Mouse (Mus musculus): ENCODE data around the gene Slc34a2. TPM values are rescaled to one million over a fixed set of nuclear protein-coding genes. Genes with fewer than 3 reads are reported as not detected.

Slc34a2 gene
- polyA plus RNA-seq, 1 experiment from 2014 or later = 3.9 TPM

DNA sequence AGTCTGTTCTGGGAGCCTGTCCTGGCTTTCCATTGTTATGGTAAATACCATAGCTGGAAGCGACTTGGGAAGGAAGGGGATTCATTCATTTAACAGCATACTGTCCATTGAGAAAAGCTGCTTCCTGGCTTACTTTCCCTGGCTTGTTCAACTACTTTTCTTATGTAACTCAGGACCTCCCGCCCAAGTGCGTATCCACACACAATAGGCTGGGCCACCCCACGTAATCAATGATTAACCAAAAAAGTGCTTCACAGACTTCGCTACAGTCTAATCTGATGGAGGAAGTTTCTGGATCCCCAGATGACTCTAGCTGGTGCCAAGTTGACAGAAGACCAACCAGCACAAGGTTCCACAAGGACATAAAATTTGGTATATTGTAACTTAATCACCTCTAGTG, 14.0 kb upstream of the Slc34a2 start:
- peak; percentile 61; the same call in 1 of the 2 replicates for ATAC-seq (replicated peaks; ENCODE audit: low FRiP score, low read depth)
- Histone ChIP-seq H3K9ac (ENCODE audit: low read depth, low read length) (no peak overlapping the region), H3K4me1 (replicated peaks; ENCODE audit: insufficient read depth, low read length) (no peaks in the 10 kb centered on the region), H3K36me3 (ENCODE audit: insufficient read depth, low read length) (no peaks in the 10 kb centered on the region), H3K27me3 (ENCODE audit: insufficient read depth, low read length) (no peaks in the 10 kb centered on the region), H3K4me2 (ENCODE audit: low read length) (no peak overlapping the region), H3K4me3 (replicated peaks; ENCODE audit: low read depth, low read length) (no peak overlapping the region), H3K9me3 (replicated peaks; ENCODE audit: low read length) (no peaks in the 10 kb centered on the region), H3K27ac (no peak overlapping the region)
- DNase-seq (ENCODE audit: low spot score) = no peak
- no peak for TF ChIP-seq CTCF (IDR thresholded peaks at IDR 0.05; ENCODE audit: low read depth)
- WGBS = 64% methylated on average over 5 of the region's 5 CpGs

DNA sequence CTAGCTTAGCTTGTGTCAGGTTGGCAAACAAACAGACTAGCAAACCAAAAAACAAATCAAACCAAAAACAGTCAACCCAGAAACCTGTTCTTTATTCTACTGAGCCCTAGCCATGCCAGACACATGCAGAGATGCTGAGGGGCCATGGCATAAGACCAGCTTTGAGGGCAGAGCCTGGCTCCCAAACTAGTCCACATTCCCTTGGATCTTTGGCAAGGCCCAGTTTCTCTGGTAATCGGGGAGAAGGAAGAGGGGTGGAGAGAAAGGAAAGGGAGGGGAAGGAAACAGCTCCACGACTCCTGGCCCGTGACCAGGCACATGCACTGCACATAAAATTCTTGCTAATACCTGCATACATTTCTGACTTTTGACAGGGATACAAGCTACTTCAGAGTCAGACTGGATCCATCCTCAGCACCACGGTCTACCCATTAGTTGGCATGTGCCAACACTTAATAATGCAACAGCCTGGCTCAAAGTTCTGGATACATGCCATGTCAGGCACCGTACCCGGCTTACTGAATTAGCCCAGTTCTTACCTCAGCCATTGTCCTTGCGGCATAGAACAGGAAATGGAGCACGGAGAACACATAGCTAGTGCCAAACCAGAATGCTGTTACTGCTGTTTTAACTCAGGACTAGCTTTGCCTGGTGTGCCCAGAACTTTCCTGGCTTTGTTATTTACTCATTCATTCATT, 12.5 kb upstream of the Slc34a2 start:
- no peaks in the 10 kb centered on the region for H3K4me1 ChIP-seq (replicated peaks; ENCODE audit: insufficient read depth, low read length)
- no peak overlapping the region for H3K4me3 ChIP-seq (replicated peaks; ENCODE audit: low read depth, low read length)
- TF ChIP-seq CTCF (IDR thresholded peaks at IDR 0.05; ENCODE audit: low read depth) = no peak
- no peaks in the 10 kb centered on the region for H3K36me3 ChIP-seq (ENCODE audit: insufficient read depth, low read length)
- no peak overlapping the region for H3K27ac ChIP-seq
- H3K27me3 ChIP-seq (ENCODE audit: insufficient read depth, low read length) = no peaks in the 10 kb centered on the region
- no peak overlapping the region for H3K4me2 ChIP-seq (ENCODE audit: low read length)
- H3K9me3 ChIP-seq (replicated peaks; ENCODE audit: low read length) = no peaks in the 10 kb centered on the region
- DNase-seq (ENCODE audit: low spot score) (no peak), ATAC-seq (replicated peaks; ENCODE audit: low FRiP score, low read depth) (no peak)
- H3K9ac ChIP-seq (ENCODE audit: low read depth, low read length) = no peak overlapping the region
- 73% methylated on average over 8 of the region's 8 CpGs for WGBS

DNA sequence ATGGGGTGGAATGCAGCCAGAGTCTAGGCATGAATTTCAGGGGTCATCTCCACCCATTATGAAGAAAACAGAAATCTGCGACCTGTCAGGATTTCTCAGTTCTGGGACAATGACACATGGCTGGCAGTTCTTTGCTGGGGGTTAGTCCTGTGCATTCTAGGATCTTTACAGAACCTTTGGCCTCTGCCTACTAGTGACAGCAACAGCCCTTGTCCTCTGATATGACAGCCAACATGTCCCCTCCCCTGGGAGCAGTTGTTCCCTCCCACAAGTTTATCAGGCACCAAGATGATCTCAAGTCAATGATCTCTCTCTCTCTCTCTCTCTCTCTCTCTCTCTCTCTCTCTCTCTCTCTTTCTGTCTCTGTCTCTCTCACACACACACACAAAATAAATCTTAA, 6.5 kb upstream of the Slc34a2 start:
- Histone ChIP-seq H3K9ac (ENCODE audit: low read depth, low read length) (no peak overlapping the region), H3K4me3 (replicated peaks; ENCODE audit: low read depth, low read length) (no peak overlapping the region), H3K27me3 (ENCODE audit: insufficient read depth, low read length) (no peaks in the 10 kb centered on the region), H3K4me2 (ENCODE audit: low read length) (no peak overlapping the region), H3K36me3 (ENCODE audit: insufficient read depth, low read length) (no peaks in the 10 kb centered on the region), H3K9me3 (replicated peaks; ENCODE audit: low read length) (no peaks in the 10 kb centered on the region), H3K27ac (no peak overlapping the region), H3K4me1 (replicated peaks; ENCODE audit: insufficient read depth, low read length) (no peaks in the 10 kb centered on the region)
- WGBS = 50% methylated on average over 1 of the region's 1 CpGs
- ATAC-seq (replicated peaks; ENCODE audit: low FRiP score, low read depth) (no peak), DNase-seq (ENCODE audit: low spot score) (no peak)
- TF ChIP-seq CTCF (IDR thresholded peaks at IDR 0.05; ENCODE audit: low read depth) = no peak

DNA sequence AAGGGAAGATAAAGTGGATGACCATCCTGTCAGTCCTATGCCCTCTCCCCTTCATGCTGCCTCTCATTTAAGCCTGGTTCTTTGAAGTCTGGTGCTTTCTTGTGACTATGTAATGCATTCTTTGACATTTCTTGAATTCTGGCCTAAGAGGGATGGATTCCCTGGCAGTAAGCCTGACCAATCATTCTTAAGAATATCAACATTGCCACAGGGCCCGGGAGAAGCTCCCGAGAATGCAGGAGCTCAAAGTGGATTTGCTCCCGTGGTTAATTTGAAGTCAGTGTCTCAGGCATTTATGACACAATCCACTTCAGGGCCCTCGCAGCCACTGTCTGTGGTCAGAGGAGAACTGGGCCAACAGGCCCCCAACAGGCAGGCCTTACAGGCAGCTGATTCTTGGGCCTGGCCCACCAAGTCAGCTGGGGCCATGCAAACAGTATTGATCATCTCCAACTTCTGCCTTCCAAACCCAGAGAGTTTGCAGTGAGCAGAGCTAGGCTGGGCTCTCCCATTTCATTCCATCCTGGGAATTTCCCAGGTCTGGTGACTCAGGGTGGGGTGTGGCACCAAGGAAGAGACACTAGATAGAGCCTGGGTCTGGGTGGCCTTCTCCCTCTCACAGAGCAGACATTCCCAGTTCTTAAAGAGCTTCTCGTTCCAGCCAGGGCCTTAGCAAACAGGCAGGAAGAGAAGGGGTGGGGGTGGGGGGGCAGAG, 4.3 kb downstream of the Slc34a2 start:
- Histone ChIP-seq H3K9ac (ENCODE audit: low read depth, low read length) (no peak overlapping the region), H3K36me3 (ENCODE audit: insufficient read depth, low read length) (no peaks in the 10 kb centered on the region), H3K27me3 (ENCODE audit: insufficient read depth, low read length) (no peaks in the 10 kb centered on the region), H3K4me2 (ENCODE audit: low read length) (no peak overlapping the region), H3K27ac (no peak overlapping the region), H3K9me3 (replicated peaks; ENCODE audit: low read length) (no peaks in the 10 kb centered on the region), H3K4me1 (replicated peaks; ENCODE audit: insufficient read depth, low read length) (no peaks in the 10 kb centered on the region), H3K4me3 (replicated peaks; ENCODE audit: low read depth, low read length) (no peak overlapping the region)
- WGBS = 38% methylated on average over 5 of the region's 5 CpGs
- no peak for TF ChIP-seq CTCF (IDR thresholded peaks at IDR 0.05; ENCODE audit: low read depth)
- ATAC-seq (replicated peaks; ENCODE audit: low FRiP score, low read depth) (no peak), DNase-seq (ENCODE audit: low spot score) (no peak)

DNA sequence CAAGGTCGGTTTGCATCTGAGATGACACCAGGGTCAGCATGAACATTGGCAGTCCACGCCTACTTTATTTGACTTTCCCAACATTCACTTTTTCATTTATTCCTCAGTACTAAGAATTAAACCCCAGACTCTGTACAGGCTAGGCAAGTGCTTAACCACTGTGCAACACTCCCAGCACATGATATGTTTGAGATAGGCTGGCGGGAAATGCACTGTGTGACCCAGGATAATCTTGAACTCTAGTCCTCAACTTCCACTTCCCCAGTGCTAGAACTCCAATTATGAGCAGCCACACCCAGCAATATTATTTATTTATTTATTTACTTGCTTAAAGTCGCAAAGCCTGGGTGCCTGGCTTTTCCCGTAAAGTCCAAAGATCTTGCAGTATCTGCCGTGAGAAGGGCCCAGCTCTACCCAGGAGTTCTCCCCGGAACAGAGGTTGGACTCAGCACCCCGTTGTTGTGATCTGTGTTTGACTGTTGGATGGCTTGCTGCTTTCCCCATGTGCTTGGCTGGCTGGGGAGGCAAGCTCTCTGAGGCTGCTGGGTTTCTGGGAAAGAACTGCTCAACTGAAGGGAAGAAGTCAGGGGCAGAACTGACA, 5.0 kb downstream of the Slc34a2 start:
- Histone ChIP-seq H3K36me3 (ENCODE audit: insufficient read depth, low read length) (no peaks in the 10 kb centered on the region), H3K9ac (ENCODE audit: low read depth, low read length) (no peak overlapping the region), H3K27ac (no peak overlapping the region), H3K4me1 (replicated peaks; ENCODE audit: insufficient read depth, low read length) (no peaks in the 10 kb centered on the region), H3K4me3 (replicated peaks; ENCODE audit: low read depth, low read length) (no peak overlapping the region), H3K27me3 (ENCODE audit: insufficient read depth, low read length) (no peaks in the 10 kb centered on the region), H3K9me3 (replicated peaks; ENCODE audit: low read length) (no peaks in the 10 kb centered on the region), H3K4me2 (ENCODE audit: low read length) (no peak overlapping the region)
- DNase-seq (ENCODE audit: low spot score) = no peak
- 87% methylated on average over 8 of the region's 8 CpGs for WGBS
- ATAC-seq (replicated peaks; ENCODE audit: low FRiP score, low read depth) = no peak
- TF ChIP-seq CTCF (IDR thresholded peaks at IDR 0.05; ENCODE audit: low read depth) = no peak

DNA sequence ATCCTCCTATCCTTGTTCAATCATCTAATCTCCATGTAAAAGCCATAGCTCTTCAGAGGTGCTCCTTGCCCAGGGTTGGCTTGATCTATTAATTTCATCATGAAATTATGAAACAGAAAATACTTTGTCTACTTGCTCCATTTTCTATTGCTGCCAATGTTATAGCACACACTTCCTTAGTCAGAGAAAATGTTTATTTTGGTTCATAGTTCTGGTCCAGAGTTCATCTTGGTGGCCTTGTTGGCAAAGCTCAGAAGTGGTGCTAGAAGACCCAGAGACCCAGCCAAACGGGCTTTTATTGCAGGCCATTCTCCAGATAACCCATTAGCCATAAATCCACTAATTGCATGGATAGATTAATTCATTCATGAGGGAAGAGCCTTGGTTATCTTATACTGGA, 5.8 kb downstream of the Slc34a2 start:
- TF ChIP-seq CTCF (IDR thresholded peaks at IDR 0.05; ENCODE audit: low read depth) = no peak
- H3K27ac ChIP-seq = no peak overlapping the region
- ATAC-seq (replicated peaks; ENCODE audit: low FRiP score, low read depth) = no peak
- H3K9me3 ChIP-seq (replicated peaks; ENCODE audit: low read length) = no peaks in the 10 kb centered on the region
- H3K4me2 ChIP-seq (ENCODE audit: low read length) = no peak overlapping the region
- H3K4me1 ChIP-seq (replicated peaks; ENCODE audit: insufficient read depth, low read length) = no peaks in the 10 kb centered on the region
- no peaks in the 10 kb centered on the region for H3K27me3 ChIP-seq (ENCODE audit: insufficient read depth, low read length)
- no peak for DNase-seq (ENCODE audit: low spot score)
- no peak overlapping the region for H3K9ac ChIP-seq (ENCODE audit: low read depth, low read length)
- no peak overlapping the region for H3K4me3 ChIP-seq (replicated peaks; ENCODE audit: low read depth, low read length)
- 44% methylated on average over 1 of the region's 1 CpGs for WGBS
- no peaks in the 10 kb centered on the region for H3K36me3 ChIP-seq (ENCODE audit: insufficient read depth, low read length)
